Mouse (Mus musculus): ENCODE measurements around the gene Gm21981. TPM values are rescaled to one million over a fixed set of nuclear protein-coding genes. Genes with fewer than 3 reads are reported as not detected.

The Gm21981 gene
- polyA plus RNA-seq, 1 experiment from 2014 or later = not detected

DNA sequence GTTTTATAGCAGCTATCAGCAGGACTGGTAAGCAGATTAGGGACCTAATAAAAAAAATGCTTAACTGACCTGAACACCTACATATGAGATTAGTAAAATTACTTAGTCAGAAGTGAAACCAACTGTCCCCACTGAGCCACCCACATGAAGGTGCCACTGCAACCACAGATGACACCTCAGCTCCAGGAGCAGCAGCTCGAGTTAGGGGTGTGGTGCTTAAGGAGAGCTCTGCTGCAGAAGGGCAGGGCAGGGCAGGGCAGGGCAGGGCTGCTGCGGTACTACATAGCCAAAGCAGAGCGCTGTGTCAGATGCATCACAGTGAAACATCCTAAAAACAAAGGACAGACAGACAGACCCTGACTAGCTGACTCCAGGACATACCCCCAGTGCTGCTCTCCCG lies 11.4 kb downstream of the Gm21981 start:
- Histone ChIP-seq H3K9me3 (replicated peaks; ENCODE audit: control insufficient read depth, low read length) (no peaks in the 10 kb centered on the region), H3K4me2 (ENCODE audit: low read depth, low read length) (no peak overlapping the region), H3K27me3 (ENCODE audit: control insufficient read depth, insufficient read depth, low read depth, low read length) (no peaks in the 10 kb centered on the region), H3K4me3 (ENCODE audit: low read depth, low read length) (no peak overlapping the region), H3K4me1 (ENCODE audit: control insufficient read depth, low read depth, low read length) (peaks cover 13% of the 10 kb centered on the region), H3K9ac (ENCODE audit: low read depth, low read length) (no peak overlapping the region), H3K36me3 (ENCODE audit: control insufficient read depth, insufficient read depth) (peaks cover 24% of the 10 kb centered on the region), H3K27ac (ENCODE audit: low read length) (no peak overlapping the region)
- 56% methylated on average over 4 of the region's 4 CpGs for WGBS (ENCODE audit: insufficient replicate concordance)
- ATAC-seq (ENCODE audit: low read depth) = no peak

DNA sequence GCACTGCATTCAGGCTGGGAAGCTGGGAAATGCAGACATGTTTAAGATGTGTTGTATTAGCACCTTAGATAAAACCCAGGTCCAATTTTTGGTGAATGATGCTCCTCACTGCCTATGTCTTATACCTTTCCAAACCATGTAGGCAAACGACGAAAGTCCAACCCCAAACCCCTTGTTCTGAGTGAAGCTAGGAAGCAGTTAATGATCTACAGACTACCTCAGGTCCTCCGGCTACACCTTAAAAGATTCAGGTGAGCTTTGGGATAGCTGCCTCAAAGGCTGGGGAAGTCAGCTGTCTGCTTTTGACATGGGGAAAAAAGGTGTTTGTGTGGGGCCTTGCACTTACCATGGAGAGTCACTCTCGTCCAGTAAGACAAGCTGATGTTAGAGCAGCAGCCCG lies 15.6 kb downstream of the Gm21981 start:
- Histone ChIP-seq H3K4me3 (ENCODE audit: low read depth, low read length) (no peak overlapping the region), H3K9ac (ENCODE audit: low read depth, low read length) (no peak overlapping the region), H3K36me3 (ENCODE audit: control insufficient read depth, insufficient read depth) (peaks cover 25% of the 10 kb centered on the region), H3K27me3 (ENCODE audit: control insufficient read depth, insufficient read depth, low read depth, low read length) (no peaks in the 10 kb centered on the region), H3K27ac (ENCODE audit: low read length) (no peak overlapping the region), H3K4me1 (ENCODE audit: control insufficient read depth, low read depth, low read length) (no peaks in the 10 kb centered on the region), H3K9me3 (replicated peaks; ENCODE audit: control insufficient read depth, low read length) (no peaks in the 10 kb centered on the region), H3K4me2 (ENCODE audit: low read depth, low read length) (no peak overlapping the region)
- ATAC-seq (ENCODE audit: low read depth) = no peak
- 80% methylated on average over 5 of the region's 5 CpGs for WGBS (ENCODE audit: insufficient replicate concordance)

GRCm38 (mm10) chr17:47678238-47678637 lies 16.0 kb downstream of the Gm21981 start:
- peak; percentile 81 for ATAC-seq (ENCODE audit: low read depth)
- Histone ChIP-seq H3K9me3 (replicated peaks; ENCODE audit: control insufficient read depth, low read length) (no peaks in the 10 kb centered on the region), H3K4me3 (ENCODE audit: low read depth, low read length) (no peak overlapping the region), H3K4me2 (ENCODE audit: low read depth, low read length) (no peak overlapping the region), H3K27ac (ENCODE audit: low read length) (no peak overlapping the region), H3K27me3 (ENCODE audit: control insufficient read depth, insufficient read depth, low read depth, low read length) (no peaks in the 10 kb centered on the region), H3K36me3 (ENCODE audit: control insufficient read depth, insufficient read depth) (peaks cover 25% of the 10 kb centered on the region), H3K9ac (ENCODE audit: low read depth, low read length) (no peak overlapping the region), H3K4me1 (ENCODE audit: control insufficient read depth, low read depth, low read length) (no peaks in the 10 kb centered on the region)
- 82% methylated on average over 5 of the region's 5 CpGs for WGBS (ENCODE audit: insufficient replicate concordance)

- peaks cover 11% of the 10 kb centered on the region for H3K27me3 ChIP-seq (ENCODE audit: control insufficient read depth, insufficient read depth, low read depth, low read length)
- H3K27ac ChIP-seq (ENCODE audit: low read length) = no peak overlapping the region
- H3K4me3 ChIP-seq (ENCODE audit: low read depth, low read length) = no peak overlapping the region
- 25% methylated on average over 9 of the region's 9 CpGs for WGBS (ENCODE audit: insufficient replicate concordance)
- no peak overlapping the region for H3K4me2 ChIP-seq (ENCODE audit: low read depth, low read length)
- peaks cover 2% of the 10 kb centered on the region; the same call in 1 of the 2 replicates for H3K4me1 ChIP-seq (ENCODE audit: control insufficient read depth, low read depth, low read length)
- H3K9ac ChIP-seq (ENCODE audit: low read depth, low read length) = no peak overlapping the region
- H3K9me3 ChIP-seq (replicated peaks; ENCODE audit: control insufficient read depth, low read length) = no peaks in the 10 kb centered on the region
- ATAC-seq (ENCODE audit: low read depth) = no peak
- H3K36me3 ChIP-seq (ENCODE audit: control insufficient read depth, insufficient read depth) = peaks cover 18% of the 10 kb centered on the region
These were observed 17.7 kb downstream of the Gm21981 start for GRCm38 (mm10) chr17:47676581-47676980.

GRCm38 (mm10) chr17:47672311-47673111 lies 21.7 kb downstream of the Gm21981 start:
- peak; percentile 27 for ATAC-seq (ENCODE audit: low read depth)
- Histone ChIP-seq H3K4me2 (ENCODE audit: low read depth, low read length) (peak overlapping the region; percentile 59), H3K4me1 (ENCODE audit: control insufficient read depth, low read depth, low read length) (peaks cover 2% of the 10 kb centered on the region; the same call in 1 of the 2 replicates), H3K4me3 (ENCODE audit: low read depth, low read length) (peak overlapping the region; percentile 40), H3K27me3 (ENCODE audit: control insufficient read depth, insufficient read depth, low read depth, low read length) (peaks cover 16% of the 10 kb centered on the region), H3K36me3 (ENCODE audit: control insufficient read depth, insufficient read depth) (peaks cover 3% of the 10 kb centered on the region; the same call in 1 of the 2 replicates), H3K27ac (ENCODE audit: low read length) (no peak overlapping the region), H3K9me3 (replicated peaks; ENCODE audit: control insufficient read depth, low read length) (no peaks in the 10 kb centered on the region), H3K9ac (ENCODE audit: low read depth, low read length) (no peak overlapping the region)
- WGBS (ENCODE audit: insufficient replicate concordance) = 9% methylated on average over 67 of the region's 68 CpGs

DNA sequence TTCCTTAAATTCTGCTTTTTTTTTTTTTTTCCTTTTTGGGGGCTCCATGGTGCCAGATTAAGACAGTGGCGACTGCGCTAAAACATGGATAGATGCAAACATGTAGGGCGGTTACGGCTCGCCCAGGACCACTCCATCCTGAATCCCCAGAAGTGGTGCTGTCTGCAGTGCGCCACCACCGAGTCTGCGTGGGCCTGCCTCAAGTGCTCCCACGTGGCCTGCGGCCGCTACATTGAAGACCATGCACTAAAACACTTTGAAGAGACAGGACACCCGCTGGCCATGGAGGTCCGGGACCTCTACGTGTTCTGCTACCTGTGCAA lies 22.3 kb downstream of the Gm21981 start:
- H3K27ac ChIP-seq (ENCODE audit: low read length) = no peak overlapping the region
- H3K9ac ChIP-seq (ENCODE audit: low read depth, low read length) = no peak overlapping the region
- H3K4me3 ChIP-seq (ENCODE audit: low read depth, low read length) = peak overlapping the region; percentile 40
- ATAC-seq (ENCODE audit: low read depth) = 0 out of 2 replicates have a peak, but pooled peaks have one; percentile 13
- H3K4me1 ChIP-seq (ENCODE audit: control insufficient read depth, low read depth, low read length) = peaks cover 2% of the 10 kb centered on the region; the same call in 1 of the 2 replicates
- peaks cover 3% of the 10 kb centered on the region; the same call in 1 of the 2 replicates for H3K36me3 ChIP-seq (ENCODE audit: control insufficient read depth, insufficient read depth)
- H3K9me3 ChIP-seq (replicated peaks; ENCODE audit: control insufficient read depth, low read length) = no peaks in the 10 kb centered on the region
- peak overlapping the region; percentile 59 for H3K4me2 ChIP-seq (ENCODE audit: low read depth, low read length)
- 30% methylated on average over 14 of the region's 14 CpGs for WGBS (ENCODE audit: insufficient replicate concordance)
- H3K27me3 ChIP-seq (ENCODE audit: control insufficient read depth, insufficient read depth, low read depth, low read length) = peaks cover 16% of the 10 kb centered on the region

DNA sequence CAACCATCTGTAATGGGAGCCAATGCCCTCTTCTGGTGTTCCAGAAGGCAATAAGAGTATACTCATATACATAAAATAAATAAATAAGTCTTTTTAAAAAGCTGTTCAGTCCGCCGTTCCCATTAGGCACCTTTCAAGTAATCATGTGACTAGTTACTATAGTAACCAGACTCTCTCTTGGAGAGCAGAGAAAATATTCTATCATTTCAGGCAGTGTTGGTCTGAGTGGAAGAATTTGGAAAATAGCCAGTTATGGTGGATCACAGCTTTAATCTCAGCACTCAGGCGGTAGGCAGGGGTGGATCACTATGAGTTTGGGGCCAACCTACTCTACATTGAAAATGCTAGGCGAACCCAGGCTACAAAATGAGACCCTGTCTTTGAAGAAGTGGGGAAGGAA lies 25.1 kb downstream of the Gm21981 start:
- no peak for ATAC-seq (ENCODE audit: low read depth)
- 71% methylated on average over 4 of the region's 4 CpGs for WGBS (ENCODE audit: insufficient replicate concordance)
- H3K4me1 ChIP-seq (ENCODE audit: control insufficient read depth, low read depth, low read length) = peaks cover 2% of the 10 kb centered on the region; the same call in 1 of the 2 replicates
- H3K9ac ChIP-seq (ENCODE audit: low read depth, low read length) = no peak overlapping the region
- H3K4me2 ChIP-seq (ENCODE audit: low read depth, low read length) = no peak overlapping the region
- peaks cover 16% of the 10 kb centered on the region for H3K27me3 ChIP-seq (ENCODE audit: control insufficient read depth, insufficient read depth, low read depth, low read length)
- H3K9me3 ChIP-seq (replicated peaks; ENCODE audit: control insufficient read depth, low read length) = no peaks in the 10 kb centered on the region
- no peak overlapping the region for H3K27ac ChIP-seq (ENCODE audit: low read length)
- H3K36me3 ChIP-seq (ENCODE audit: control insufficient read depth, insufficient read depth) = no peaks in the 10 kb centered on the region; the same call in 1 of the 2 replicates
- no peak overlapping the region for H3K4me3 ChIP-seq (ENCODE audit: low read depth, low read length)

- Histone ChIP-seq H3K9ac (ENCODE audit: low read depth, low read length) (no peak overlapping the region), H3K4me2 (ENCODE audit: low read depth, low read length) (no peak overlapping the region), H3K27ac (ENCODE audit: low read length) (no peak overlapping the region), H3K4me1 (ENCODE audit: control insufficient read depth, low read depth, low read length) (no peaks in the 10 kb centered on the region), H3K4me3 (ENCODE audit: low read depth, low read length) (no peak overlapping the region), H3K27me3 (ENCODE audit: control insufficient read depth, insufficient read depth, low read depth, low read length) (no peaks in the 10 kb centered on the region), H3K9me3 (replicated peaks; ENCODE audit: control insufficient read depth, low read length) (no peaks in the 10 kb centered on the region), H3K36me3 (ENCODE audit: control insufficient read depth, insufficient read depth) (no peaks in the 10 kb centered on the region)
- 63% methylated on average over 7 of the region's 7 CpGs for WGBS (ENCODE audit: insufficient replicate concordance)
- ATAC-seq (ENCODE audit: low read depth) = no peak
These were observed 29.8 kb downstream of the Gm21981 start for GRCm38 (mm10) chr17:47664474-47664873.

DNA sequence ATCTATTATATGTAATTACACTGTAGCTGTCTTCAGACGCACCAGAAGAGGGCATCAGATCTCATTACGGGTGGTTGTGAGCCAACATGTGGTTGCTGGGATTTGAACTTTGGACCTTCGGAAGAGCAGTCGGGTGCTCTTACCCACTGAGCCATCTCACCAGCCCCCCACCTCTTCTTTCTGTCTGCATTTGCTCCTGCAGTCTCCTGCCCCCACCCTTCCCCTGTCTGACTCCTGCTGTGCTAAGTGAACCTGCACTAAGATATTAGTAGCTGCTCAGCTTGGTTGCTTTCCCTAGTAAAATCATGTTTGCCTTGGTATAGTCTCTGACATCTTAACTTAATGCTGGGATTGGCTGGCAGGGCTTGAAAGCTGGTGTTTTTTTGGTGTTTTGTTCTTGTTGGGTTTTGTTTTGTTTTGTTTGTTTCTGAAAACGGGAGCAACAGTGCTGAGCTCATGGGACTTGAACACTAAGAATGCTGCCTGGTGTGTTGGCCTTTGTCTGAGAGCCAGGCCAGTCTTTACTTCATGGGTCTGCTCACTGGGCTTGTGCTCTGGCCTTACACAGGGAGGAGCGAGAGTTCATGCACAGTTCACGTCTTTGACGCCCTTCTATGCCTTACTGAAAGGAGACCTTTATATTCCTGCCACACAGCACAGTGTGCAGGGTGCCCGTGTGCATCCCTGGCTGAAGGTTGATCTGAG lies 31.1 kb downstream of the Gm21981 start:
- Histone ChIP-seq H3K9me3 (replicated peaks; ENCODE audit: control insufficient read depth, low read length) (no peaks in the 10 kb centered on the region), H3K27ac (ENCODE audit: low read length) (no peak overlapping the region), H3K9ac (ENCODE audit: low read depth, low read length) (no peak overlapping the region), H3K36me3 (ENCODE audit: control insufficient read depth, insufficient read depth) (no peaks in the 10 kb centered on the region), H3K4me3 (ENCODE audit: low read depth, low read length) (no peak overlapping the region), H3K27me3 (ENCODE audit: control insufficient read depth, insufficient read depth, low read depth, low read length) (no peaks in the 10 kb centered on the region), H3K4me2 (ENCODE audit: low read depth, low read length) (no peak overlapping the region), H3K4me1 (ENCODE audit: control insufficient read depth, low read depth, low read length) (no peaks in the 10 kb centered on the region; the same call in 1 of the 2 replicates)
- no peak for ATAC-seq (ENCODE audit: low read depth)
- WGBS (ENCODE audit: insufficient replicate concordance) = 81% methylated on average over 9 of the region's 9 CpGs
